Mouse (Mus musculus): ENCODE data around the gene Thg1l. TPM values are rescaled to one million over a fixed set of nuclear protein-coding genes. Genes with fewer than 3 reads are reported as not detected.

The Thg1l gene
- total and polyA plus RNA-seq, 2 experiments from 2014 or later, result 10.1 to 13.2 TPM

DNA sequence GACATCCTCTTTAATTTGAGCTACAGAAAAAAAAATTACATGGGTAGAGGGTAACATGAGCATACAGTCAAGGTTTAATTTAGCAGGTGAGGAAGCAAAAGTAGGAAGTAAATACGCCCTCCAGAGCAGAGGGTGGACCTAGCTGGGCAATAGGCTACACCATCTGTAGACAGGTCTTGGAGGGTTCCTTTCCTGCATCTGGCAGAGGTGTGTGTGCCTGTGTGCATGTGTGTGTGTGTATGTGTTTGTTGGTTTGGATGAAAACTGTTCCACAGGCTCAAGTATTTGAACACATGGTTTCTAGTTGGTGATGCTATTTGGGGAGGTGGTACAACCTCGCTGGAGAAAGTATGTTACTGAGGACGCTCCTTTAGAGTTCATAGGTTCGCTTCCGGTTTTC lies 18.3 kb upstream of the Thg1l start:
- TF ChIP-seq CTCF (IDR thresholded peaks at IDR 0.05; ENCODE audit: low read depth), result no peak

DNA sequence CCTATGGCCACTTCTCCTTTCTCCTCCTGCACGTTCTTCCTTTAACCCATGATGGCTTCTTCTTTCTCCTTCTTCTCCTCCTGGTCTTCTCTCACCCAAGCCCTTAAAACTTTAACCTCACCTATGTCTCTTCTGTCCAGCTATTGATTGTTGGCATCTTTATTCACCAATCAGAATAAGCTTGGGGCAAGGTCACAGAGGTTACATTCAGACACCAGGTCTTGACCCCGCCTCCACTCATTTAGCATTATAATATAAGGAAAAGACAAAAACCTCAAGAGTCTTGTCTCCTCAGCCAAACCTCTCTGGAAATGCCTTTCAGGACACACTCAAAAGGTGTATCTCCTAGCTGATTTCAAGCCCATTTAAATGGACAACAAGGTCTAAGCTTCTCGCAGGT lies 13.2 kb upstream of the Thg1l start:
- no peak for TF ChIP-seq CTCF (IDR thresholded peaks at IDR 0.05; ENCODE audit: low read depth)
- no peak overlapping the region for H3K4me2 ChIP-seq (ENCODE audit: low read depth)
- no peaks in the 10 kb centered on the region for H3K36me3 ChIP-seq (ENCODE audit: insufficient read depth)
- ATAC-seq, result no peak
- H3K9me3 ChIP-seq (ENCODE audit: low read length), result no peaks in the 10 kb centered on the region
- DNase-seq, result no peak
- H3K4me1 ChIP-seq (ENCODE audit: insufficient read depth), result no peaks in the 10 kb centered on the region
- H3K27me3 ChIP-seq (ENCODE audit: insufficient read depth, low read length), result no peaks in the 10 kb centered on the region
- no peak overlapping the region for H3K27ac ChIP-seq (ENCODE audit: low read depth, low read length)
- WGBS, result 96% methylated on average over 3 of the region's 3 CpGs
- no peak overlapping the region for H3K9ac ChIP-seq
- H3K4me3 ChIP-seq (ENCODE audit: low read depth, low read length), result no peak overlapping the region

More for the DNA sequence above, 18.3 kb upstream of the Thg1l start:
- H3K4me1 ChIP-seq (ENCODE audit: insufficient read depth), result no peaks in the 10 kb centered on the region
- WGBS, result 83% methylated on average over 5 of the region's 5 CpGs
- no peak for ATAC-seq
- H3K9ac ChIP-seq, result no peak overlapping the region
- no peaks in the 10 kb centered on the region for H3K27me3 ChIP-seq (ENCODE audit: insufficient read depth, low read length)
- no peak for DNase-seq
- H3K27ac ChIP-seq (ENCODE audit: low read depth, low read length), result no peak overlapping the region
- H3K4me2 ChIP-seq (ENCODE audit: low read depth), result no peak overlapping the region
- H3K9me3 ChIP-seq (ENCODE audit: low read length), result no peaks in the 10 kb centered on the region
- no peak overlapping the region for H3K4me3 ChIP-seq (ENCODE audit: low read depth, low read length)
- no peaks in the 10 kb centered on the region for H3K36me3 ChIP-seq (ENCODE audit: insufficient read depth)

DNA sequence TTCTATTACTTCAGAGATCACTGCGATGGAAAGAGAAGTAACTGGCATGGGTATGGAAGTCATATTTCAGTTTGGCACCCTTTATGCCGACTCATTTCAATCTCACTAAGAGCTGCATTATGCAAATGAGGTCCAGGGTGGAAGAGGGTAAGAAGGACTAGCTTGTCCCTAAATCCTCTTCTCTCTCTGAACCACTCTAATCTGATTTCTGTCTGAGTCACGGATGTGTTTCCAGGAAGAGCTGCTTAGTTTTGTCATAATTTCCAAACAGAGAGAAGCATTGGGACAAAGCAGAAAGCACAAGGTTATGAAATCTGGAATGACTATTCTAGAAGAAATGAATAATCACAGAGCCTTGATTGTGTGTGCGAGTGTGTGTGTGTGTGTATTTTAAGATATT lies 11.6 kb upstream of the Thg1l start:
- ATAC-seq (no peak), DNase-seq (no peak)
- Histone ChIP-seq H3K36me3 (ENCODE audit: insufficient read depth) (no peaks in the 10 kb centered on the region), H3K9me3 (ENCODE audit: low read length) (no peaks in the 10 kb centered on the region), H3K4me3 (ENCODE audit: low read depth, low read length) (no peak overlapping the region), H3K9ac (no peak overlapping the region), H3K4me2 (ENCODE audit: low read depth) (no peak overlapping the region), H3K4me1 (ENCODE audit: insufficient read depth) (no peaks in the 10 kb centered on the region), H3K27ac (ENCODE audit: low read depth, low read length) (no peak overlapping the region), H3K27me3 (ENCODE audit: insufficient read depth, low read length) (no peaks in the 10 kb centered on the region)
- no peak for TF ChIP-seq CTCF (IDR thresholded peaks at IDR 0.05; ENCODE audit: low read depth)
- 88% methylated on average over 4 of the region's 4 CpGs for WGBS

DNA sequence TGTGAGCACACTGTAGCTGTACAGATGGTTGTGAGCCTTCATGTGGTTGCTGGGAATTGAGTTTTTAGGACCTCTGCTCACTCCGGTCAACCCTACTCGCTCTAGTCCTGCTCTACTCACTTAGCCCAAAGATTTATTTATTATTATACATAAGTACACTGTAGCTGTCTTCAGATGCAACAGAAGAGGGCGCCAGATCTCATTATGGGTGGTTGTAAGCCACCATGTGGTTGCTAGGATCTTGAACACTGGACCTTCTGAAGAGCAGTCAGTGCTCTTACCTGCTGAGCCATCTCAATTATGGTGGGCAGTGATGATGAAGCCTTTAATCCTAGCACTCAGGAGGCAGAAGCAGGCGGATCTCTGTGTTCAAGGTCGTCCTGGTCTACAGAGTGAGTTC lies 4.7 kb upstream of the Thg1l start:
- WGBS, result 84% methylated on average over 5 of the region's 5 CpGs
- no peak for TF ChIP-seq CTCF (IDR thresholded peaks at IDR 0.05; ENCODE audit: low read depth)
- H3K9ac ChIP-seq, result no peak overlapping the region
- no peak for ATAC-seq
- H3K27ac ChIP-seq (ENCODE audit: low read depth, low read length), result no peak overlapping the region
- H3K27me3 ChIP-seq (ENCODE audit: insufficient read depth, low read length), result no peaks in the 10 kb centered on the region
- H3K36me3 ChIP-seq (ENCODE audit: insufficient read depth), result no peaks in the 10 kb centered on the region
- no peak for DNase-seq
- H3K4me3 ChIP-seq (ENCODE audit: low read depth, low read length), result no peak overlapping the region
- no peaks in the 10 kb centered on the region for H3K9me3 ChIP-seq (ENCODE audit: low read length)
- no peak overlapping the region for H3K4me2 ChIP-seq (ENCODE audit: low read depth)
- H3K4me1 ChIP-seq (ENCODE audit: insufficient read depth), result no peaks in the 10 kb centered on the region

DNA sequence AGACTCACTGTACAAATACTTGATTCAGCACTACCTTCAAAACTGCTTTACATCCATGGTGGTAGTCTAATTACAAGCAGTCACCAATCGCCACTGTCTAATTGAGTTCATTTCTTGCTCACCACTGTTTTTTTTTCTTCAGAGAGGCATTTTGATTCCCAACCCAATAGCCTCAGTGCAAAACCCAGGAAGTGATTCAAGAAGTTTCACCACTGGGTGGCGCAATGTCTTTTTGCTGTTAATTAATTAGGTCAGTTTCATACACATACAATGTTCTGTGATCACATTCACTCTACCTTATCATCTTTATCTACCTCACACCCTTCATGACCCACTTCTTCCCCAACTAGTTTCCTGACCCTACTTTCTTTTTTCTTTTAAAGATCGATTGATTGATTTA lies 4.3 kb upstream of the Thg1l start:
- Histone ChIP-seq H3K27ac (ENCODE audit: low read depth, low read length) (no peak overlapping the region), H3K4me1 (ENCODE audit: insufficient read depth) (no peaks in the 10 kb centered on the region), H3K9me3 (ENCODE audit: low read length) (no peaks in the 10 kb centered on the region), H3K4me3 (ENCODE audit: low read depth, low read length) (no peak overlapping the region), H3K4me2 (ENCODE audit: low read depth) (no peak overlapping the region), H3K36me3 (ENCODE audit: insufficient read depth) (no peaks in the 10 kb centered on the region), H3K9ac (no peak overlapping the region), H3K27me3 (ENCODE audit: insufficient read depth, low read length) (no peaks in the 10 kb centered on the region)
- peak; percentile 36 for TF ChIP-seq CTCF (IDR thresholded peaks at IDR 0.05; ENCODE audit: low read depth)
- WGBS, result 72% methylated on average over 3 of the region's 3 CpGs
- no peak for DNase-seq
- no peak for ATAC-seq

DNA sequence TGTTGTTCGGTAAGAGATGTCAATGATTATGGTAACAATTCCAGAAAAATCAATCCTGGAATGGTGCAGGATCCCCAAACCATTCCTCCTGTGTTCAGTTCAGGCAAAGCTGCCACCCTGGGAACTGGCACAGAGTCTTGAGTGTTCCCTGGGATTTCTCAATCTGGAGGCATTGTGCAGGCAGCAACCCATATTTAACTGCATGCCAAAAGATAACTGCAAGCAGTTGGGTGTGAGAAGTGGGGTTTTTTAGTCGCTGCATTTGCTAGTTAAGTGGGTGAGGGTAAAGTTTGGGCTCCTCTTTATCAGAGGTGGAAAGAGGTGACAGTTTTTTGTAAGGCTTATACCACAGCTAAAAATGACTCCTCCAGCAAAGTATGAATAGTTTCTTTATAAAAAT lies 7.8 kb downstream of the Thg1l start:
- WGBS, result 69% methylated on average over 2 of the region's 2 CpGs
- H3K4me1 ChIP-seq (ENCODE audit: insufficient read depth), result peaks cover 8% of the 10 kb centered on the region
- DNase-seq, result peak; percentile 55
- H3K9me3 ChIP-seq (ENCODE audit: low read length), result no peaks in the 10 kb centered on the region
- no peak for ATAC-seq
- H3K9ac ChIP-seq, result no peak overlapping the region
- TF ChIP-seq CTCF (IDR thresholded peaks at IDR 0.05; ENCODE audit: low read depth), result no peak
- no peaks in the 10 kb centered on the region for H3K27me3 ChIP-seq (ENCODE audit: insufficient read depth, low read length)
- H3K36me3 ChIP-seq (ENCODE audit: insufficient read depth), result peaks cover 15% of the 10 kb centered on the region; the same call in 1 of the 2 replicates
- no peak overlapping the region for H3K27ac ChIP-seq (ENCODE audit: low read depth, low read length)
- H3K4me2 ChIP-seq (ENCODE audit: low read depth), result no peak overlapping the region
- H3K4me3 ChIP-seq (ENCODE audit: low read depth, low read length), result no peak overlapping the region

DNA sequence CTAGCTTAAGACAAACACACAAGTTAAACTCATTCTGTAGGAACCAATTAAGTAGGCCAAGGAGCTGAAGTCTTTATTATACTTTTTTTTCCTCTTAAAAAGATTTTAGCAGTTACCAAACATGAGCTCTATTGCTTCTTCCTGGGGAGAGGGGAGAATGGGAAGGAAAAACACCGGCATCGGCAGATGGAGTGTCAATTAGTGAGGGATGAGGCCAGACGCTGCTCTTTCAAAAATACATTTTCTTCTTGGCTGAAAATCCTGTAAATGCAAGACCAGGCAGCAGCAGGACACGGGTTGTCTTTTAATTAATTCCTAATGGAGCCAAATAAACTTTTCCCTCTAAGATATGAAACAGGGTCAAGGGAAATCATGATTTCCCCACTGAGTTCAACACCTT lies 8.5 kb downstream of the Thg1l start:
- Histone ChIP-seq H3K4me2 (ENCODE audit: low read depth) (no peak overlapping the region), H3K9ac (no peak overlapping the region), H3K9me3 (ENCODE audit: low read length) (no peaks in the 10 kb centered on the region), H3K4me3 (ENCODE audit: low read depth, low read length) (no peak overlapping the region), H3K4me1 (ENCODE audit: insufficient read depth) (peaks cover 9% of the 10 kb centered on the region), H3K36me3 (ENCODE audit: insufficient read depth) (peaks cover 12% of the 10 kb centered on the region; the same call in 1 of the 2 replicates), H3K27ac (ENCODE audit: low read depth, low read length) (no peak overlapping the region), H3K27me3 (ENCODE audit: insufficient read depth, low read length) (no peaks in the 10 kb centered on the region)
- 55% methylated on average over 4 of the region's 4 CpGs for WGBS
- TF ChIP-seq CTCF (IDR thresholded peaks at IDR 0.05; ENCODE audit: low read depth), result no peak
- DNase-seq (no peak), ATAC-seq (no peak)
